29 mouse cellular contexts compared by ENCODE assay signal in the genomic region with DNA sequence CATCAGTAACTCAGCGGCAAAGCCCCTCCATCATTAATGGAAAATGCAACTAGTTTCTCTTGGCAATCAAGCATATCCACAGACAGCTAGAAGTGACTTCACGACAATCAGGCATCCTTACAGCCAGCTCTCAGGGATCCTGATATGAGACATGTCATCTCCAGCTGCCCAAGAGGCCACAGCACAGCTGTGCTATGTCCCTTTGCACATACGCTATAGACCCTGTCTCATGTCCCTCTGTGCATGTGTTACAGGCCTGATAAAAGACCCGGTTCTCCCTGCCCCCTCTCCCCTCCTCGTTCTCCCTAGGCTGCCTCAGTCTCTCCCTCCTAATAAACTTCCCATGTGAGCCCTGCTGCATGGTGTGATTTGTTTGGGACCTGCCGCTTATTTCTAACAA.
"Had no signal": no experiment of that assay in that cellular context is flagged by ENCODE, and none has a peak within 500 bp of the region (broad histone marks: within the 10 kb centered on the region; RNA-seq: fewer than 3 reads in every experiment).

No protein-coding gene starts in this region.

- ATAC-seq: liver, embryonic 12.5 days; liver, postnatal 0 days; lung, postnatal 0 days; midbrain, embryonic 13.5 days; midbrain, embryonic 15.5 days; midbrain, embryonic 16.5 days had no signal

- H3K9me3 ChIP-seq: limb, embryonic 10.5 days; limb, embryonic 12.5 days; limb, embryonic 15.5 days; liver, embryonic 12.5 days; liver, embryonic 15.5 days; midbrain, embryonic 10.5 days; midbrain, embryonic 12.5 days; midbrain, embryonic 13.5 days; midbrain, embryonic 15.5 days; neural tube, embryonic 12.5 days had no signal

- H3K9ac ChIP-seq: limb, embryonic 12.5 days; limb, embryonic 13.5 days; limb, embryonic 15.5 days; liver, embryonic 12.5 days; liver, embryonic 13.5 days; liver, embryonic 14.5 days; liver, embryonic 15.5 days; liver, postnatal 0 days; midbrain, embryonic 12.5 days; midbrain, embryonic 13.5 days; midbrain, embryonic 15.5 days; neural tube, embryonic 12.5 days had no signal

- H3K27me3 ChIP-seq: limb, embryonic 12.5 days; limb, embryonic 13.5 days; limb, embryonic 15.5 days; liver, embryonic 12.5 days; liver, embryonic 13.5 days; liver, embryonic 15.5 days; megakaryocyte, embryonic 14.5 days; midbrain, embryonic 12.5 days; midbrain, embryonic 13.5 days; midbrain, embryonic 15.5 days; neural tube, embryonic 12.5 days had no signal

- H3K36me3 ChIP-seq: limb, embryonic 10.5 days; limb, embryonic 12.5 days; limb, embryonic 13.5 days; limb, embryonic 15.5 days; liver, embryonic 12.5 days; liver, embryonic 13.5 days; liver, embryonic 15.5 days; midbrain, embryonic 10.5 days; midbrain, embryonic 12.5 days; midbrain, embryonic 13.5 days; midbrain, embryonic 15.5 days; neural tube, embryonic 12.5 days had no signal

- H3K4me1 ChIP-seq: limb, embryonic 10.5 days; limb, embryonic 12.5 days; limb, embryonic 13.5 days; limb, embryonic 15.5 days; liver, embryonic 12.5 days; liver, embryonic 13.5 days; liver, embryonic 15.5 days; megakaryocyte, embryonic 14.5 days; midbrain, embryonic 12.5 days; midbrain, embryonic 13.5 days; midbrain, embryonic 15.5 days; neural tube, embryonic 12.5 days had no signal

- DNase-seq: layer of hippocampus, postnatal 36 days; left cerebral cortex, postnatal 4 days; liver; liver, embryonic 13.5 days; liver, postnatal 0 days; lung, adult 18-20 months; lung, adult 2 months; lung, postnatal 14 days; midbrain, embryonic 14.5 days had no signal

- H3K4me3 ChIP-seq: left cerebral cortex, adult 2 months; limb, embryonic 10.5 days; limb, embryonic 12.5 days; limb, embryonic 13.5 days; limb, embryonic 15.5 days; liver, embryonic 12.5 days; liver, embryonic 13.5 days; liver, embryonic 15.5 days; megakaryocyte, embryonic 14.5 days; midbrain, embryonic 10.5 days; midbrain, embryonic 12.5 days; midbrain, embryonic 13.5 days; midbrain, embryonic 15.5 days; myocyte; neural tube, embryonic 12.5 days had no signal

- H3K27ac ChIP-seq: left cerebral cortex, adult 2 months; limb, embryonic 10.5 days; limb, embryonic 12.5 days; limb, embryonic 13.5 days; limb, embryonic 15.5 days; liver, embryonic 12.5 days; liver, embryonic 13.5 days; liver, embryonic 14.5 days; liver, embryonic 15.5 days; macrophage; midbrain, embryonic 10.5 days; midbrain, embryonic 12.5 days; midbrain, embryonic 13.5 days; midbrain, embryonic 15.5 days; neural tube, embryonic 12.5 days had no signal

- H3K4me2 ChIP-seq: limb, embryonic 12.5 days; limb, embryonic 13.5 days; limb, embryonic 15.5 days; liver, embryonic 11.5 days; liver, embryonic 12.5 days; liver, embryonic 13.5 days; liver, embryonic 15.5 days; midbrain, embryonic 11.5 days; midbrain, embryonic 12.5 days; midbrain, embryonic 13.5 days; midbrain, embryonic 15.5 days; neural tube, embryonic 12.5 days had no signal
